Mouse (Mus musculus): ENCODE measurements around the gene Psme2b. TPM values are rescaled to one million over a fixed set of nuclear protein-coding genes. Genes with fewer than 3 reads are reported as not detected.

Gene Psme2b
- 278 TPM for polyA plus RNA-seq (2017; shearing (Covaris generic))

DNA sequence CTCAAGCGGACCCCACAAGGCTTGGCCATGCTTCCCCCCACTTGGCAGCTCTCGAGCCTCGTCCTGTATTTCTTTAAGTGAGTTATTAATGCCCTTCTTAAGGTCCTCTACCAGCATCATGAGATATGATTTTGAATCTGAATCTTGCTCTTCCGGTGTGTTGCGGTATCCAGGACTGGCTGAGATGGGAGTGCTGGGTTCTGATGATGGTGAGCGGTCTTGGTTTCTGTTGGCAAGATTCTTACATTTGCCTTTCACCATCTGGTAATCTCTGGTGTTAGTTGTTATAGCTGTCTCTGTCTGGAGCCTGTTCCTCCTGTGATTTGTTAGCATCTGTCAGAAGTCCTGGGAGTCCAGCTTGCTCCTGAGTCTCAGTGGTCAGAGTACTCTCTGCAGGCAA lies at the start of gene Psme2b:
Psme2b (minus strand) TSS at position 101 of the 400 bp plus-strand sequence.

GRCm38 (mm10) chr11:48994018-48994417 lies 48.0 kb upstream of the Psme2b start, which contains the start of gene Tgtp1:
TSS of gene Tgtp1 (minus strand) at chr11:48994172.

GRCm38 (mm10) chr11:48991740-48992520 lies 45.9 kb upstream of the Psme2b start, which contains the start of gene Gm12185:
TSS of gene Gm12185 (minus strand) at chr11:48992226.

DNA sequence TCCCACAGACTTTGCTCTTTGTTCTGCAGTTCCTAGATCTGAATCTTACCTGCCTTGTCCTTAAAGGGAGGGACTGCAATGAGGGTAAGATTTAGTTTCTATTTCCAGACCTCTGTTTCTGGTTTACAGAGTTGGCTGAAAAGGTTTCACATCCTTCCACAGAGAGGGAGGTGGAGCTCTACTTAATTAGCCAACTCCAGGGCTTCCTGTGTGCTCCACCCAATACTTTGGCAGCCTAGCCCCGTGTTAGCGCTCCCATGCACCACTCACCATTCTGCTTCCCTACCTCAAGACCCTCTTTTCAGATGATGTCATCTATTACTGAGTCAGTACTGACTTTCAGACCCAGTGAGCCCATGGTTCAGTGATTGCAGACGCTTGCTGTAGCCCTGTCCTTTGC lies 33.3 kb upstream of the Psme2b start, which contains the start of gene 9930111J21Rik1:
9930111J21Rik1 (minus strand) TSS at position 148 of the 400 bp plus-strand sequence.

GRCm38 (mm10) chr11:48978240-48978939 lies 32.4 kb upstream of the Psme2b start, which contains the start of gene Olfr56:
TSS of gene Olfr56 (plus strand) at chr11:48978889.

GRCm38 (mm10) chr11:48902021-48902420 lies 44.0 kb downstream of the Psme2b start, which contains the start of gene Gm5431:
TSS of gene Gm5431 (minus strand) at chr11:48902214.

Other genes with a start within 250 kb of the Psme2b start
- gene Rack1, start 145.9 kb downstream of the Psme2b start, polyA plus RNA-seq (2017; shearing (Covaris generic)): 978 TPM
- gene Trim41, start 128.8 kb downstream of the Psme2b start, polyA plus RNA-seq (2017; shearing (Covaris generic)): 2.3 TPM
- 0.45 TPM for gene Trim7, start 120.0 kb downstream of the Psme2b start, polyA plus RNA-seq (2017; shearing (Covaris generic))
- gene Gm12184, start 119.5 kb downstream of the Psme2b start, polyA plus RNA-seq (2017; shearing (Covaris generic)): 1.8 TPM
- 186 TPM for gene Irgm1, start 74.5 kb downstream of the Psme2b start, polyA plus RNA-seq (2017; shearing (Covaris generic))
- gene Gm5431, start 44.0 kb downstream of the Psme2b start, polyA plus RNA-seq (2017; shearing (Covaris generic)): 1.9 TPM
- gene Olfr56, start 32.7 kb upstream of the Psme2b start, polyA plus RNA-seq (2017; shearing (Covaris generic)): 1.0 TPM
- gene 9930111J21Rik1, start 33.2 kb upstream of the Psme2b start, polyA plus RNA-seq (2017; shearing (Covaris generic)): 284 TPM
- gene Gm12185, start 46.0 kb upstream of the Psme2b start, polyA plus RNA-seq (2017; shearing (Covaris generic)): 7.8 TPM
- gene Tgtp1, start 48.0 kb upstream of the Psme2b start, polyA plus RNA-seq (2017; shearing (Covaris generic)): 292 TPM
- gene 9930111J21Rik2, start 105.1 kb upstream of the Psme2b start, polyA plus RNA-seq (2017; shearing (Covaris generic)): 161 TPM
- gene Tgtp2, start 118.0 kb upstream of the Psme2b start, polyA plus RNA-seq (2017; shearing (Covaris generic)): 361 TPM
- 537 TPM for gene Ifi47, start 130.4 kb upstream of the Psme2b start, polyA plus RNA-seq (2017; shearing (Covaris generic))
- gene Olfr1396, start 168.7 kb upstream of the Psme2b start, polyA plus RNA-seq (2017; shearing (Covaris generic)): not detected
- gene Olfr1395, start 196.1 kb upstream of the Psme2b start, polyA plus RNA-seq (2017; shearing (Covaris generic)): not detected
- not detected for gene Olfr1394, start 208.2 kb upstream of the Psme2b start, polyA plus RNA-seq (2017; shearing (Covaris generic))
- gene Btnl9, start 241.0 kb upstream of the Psme2b start, polyA plus RNA-seq (2017; shearing (Covaris generic)): not detected